Mouse (Mus musculus) forebrain, embryonic 15.5 days (tissue): ENCODE results near the gene Tle3. TPM values are rescaled to one million over a fixed set of nuclear protein-coding genes. Genes with fewer than 3 reads are reported as not detected.

ENCODE experiments used
- ATAC-seq: fragments of 200-750 bp; cut with Nextera tagmentation; replicated peaks from 2 replicates; pipeline ENCODE4 v1.8.0; 2017; ENCODE audit warnings: mild to moderate bottlenecking, moderate TSS enrichment, moderate library complexity
- H3K27ac ChIP-seq: fragments of 300-500 bp; sonication (generic); replicated peaks from 2 replicates; pipeline ENCODE4 v1.5.1; 2015; ENCODE audit warnings: mild to moderate bottlenecking, inconsistent platforms
- H3K27me3 ChIP-seq: fragments of 300-500 bp; sonication (generic); 2 replicates; pipeline ENCODE4 v1.6.1; 2015; ENCODE audit warnings: inconsistent platforms
- H3K36me3 ChIP-seq: fragments of 300-500 bp; sonication (generic); 2 replicates; pipeline ENCODE4 v1.6.1; 2015; ENCODE audit warnings: mild to moderate bottlenecking, inconsistent platforms
- H3K4me1 ChIP-seq: fragments of 300-500 bp; sonication (generic); 2 replicates; pipeline ENCODE4 v1.6.1; 2015; ENCODE audit warnings: inconsistent platforms
- H3K4me2 ChIP-seq: fragments of 300-500 bp; sonication (generic); replicated peaks from 2 replicates; pipeline ENCODE4 v1.6.1; 2015; ENCODE audit warnings: mild to moderate bottlenecking, inconsistent platforms
- H3K4me3 ChIP-seq: fragments of 300-500 bp; sonication (generic); 2 replicates; pipeline ENCODE4 v1.5.1; 2015; ENCODE audit warnings: mild to moderate bottlenecking, inconsistent platforms
- H3K9ac ChIP-seq: fragments of 300-500 bp; sonication (generic); replicated peaks from 2 replicates; pipeline ENCODE4 v1.6.1; 2015; ENCODE audit warnings: mild to moderate bottlenecking, inconsistent platforms
- H3K9me3 ChIP-seq: fragments of 300-500 bp; sonication (generic); 2 replicates; pipeline ENCODE4 v1.6.1; 2016; ENCODE audit warnings: inconsistent platforms
- WGBS: fragments of 180-500 bp; shearing (Covaris S2); methylation state at CpG from one replicate; pipeline ENCODE4 v1.1.7; 2015; ENCODE audit warnings: mixed read lengths; 5-methylcytosine and 5-hydroxymethylcytosine counted together
- polyA plus RNA-seq: library from polyadenylated mRNA; unstranded; fragments of >200 nt; fragmentation: Nextera tagmentation; extraction: Ambion mirVana; gene quantifications from 2 replicates; pipeline ENCODE4 v1.2.1, GENCODE M21; 2015

Tle3 gene
- polyA plus RNA-seq, 1 experiment from 2014 or later = 40.9 TPM

DNA sequence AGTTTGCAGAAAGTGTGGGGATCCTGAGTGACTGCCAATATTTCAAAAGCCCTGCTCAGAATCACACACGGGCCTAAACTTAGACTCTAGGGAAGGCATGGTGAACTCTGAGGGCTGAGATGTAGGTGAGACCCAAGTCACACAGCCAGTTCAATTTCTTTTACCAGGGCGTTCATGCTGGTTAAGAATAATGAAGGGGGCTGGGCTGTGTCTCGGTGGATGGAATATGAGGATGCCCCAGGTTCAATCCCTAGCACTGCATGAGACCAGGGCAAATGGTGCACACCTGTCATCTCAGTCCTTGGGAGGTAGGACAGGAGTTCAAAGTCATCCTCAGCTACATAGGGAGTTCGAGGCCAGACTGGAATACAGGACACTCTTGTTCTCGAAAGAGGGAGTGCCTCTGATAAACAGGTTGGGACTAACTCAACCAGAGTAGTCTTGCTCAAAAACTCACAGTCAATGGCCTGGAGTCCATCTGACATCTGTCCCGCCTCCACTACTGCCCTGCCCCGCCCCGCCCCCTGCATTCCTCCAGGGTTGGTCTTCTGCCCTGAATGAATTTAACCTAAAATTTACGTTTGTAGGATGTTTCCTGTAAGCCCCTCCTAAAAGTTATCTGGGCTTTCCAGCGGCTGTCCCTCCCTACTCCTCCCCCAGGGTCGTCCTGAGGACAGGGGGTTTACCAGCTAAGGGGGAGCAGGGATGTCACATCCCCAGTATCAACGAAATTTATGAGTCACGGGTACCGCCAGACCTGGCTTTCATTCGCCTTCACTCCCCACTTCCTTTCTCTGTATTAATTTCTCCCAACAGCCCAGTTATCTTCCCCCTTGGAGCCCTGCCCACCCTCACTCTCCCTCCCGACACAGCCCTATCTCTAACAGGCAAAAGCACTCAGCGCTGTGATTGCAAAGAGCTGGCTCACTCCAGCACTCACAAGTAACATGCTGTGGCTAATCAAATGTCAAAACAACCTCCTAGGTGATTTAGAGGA lies 35.3 kb upstream of the Tle3 start:
- ATAC-seq = no peak
- H3K4me1 ChIP-seq = peaks cover 8% of the 10 kb centered on the region
- no peak overlapping the region for H3K4me2 ChIP-seq
- no peak overlapping the region for H3K4me3 ChIP-seq
- no peak overlapping the region for H3K27ac ChIP-seq
- no peaks in the 10 kb centered on the region for H3K36me3 ChIP-seq
- no peak overlapping the region for H3K9ac ChIP-seq
- no peaks in the 10 kb centered on the region for H3K27me3 ChIP-seq
- H3K9me3 ChIP-seq = no peaks in the 10 kb centered on the region
- 47% methylated on average over 17 of the region's 17 CpGs for WGBS

DNA sequence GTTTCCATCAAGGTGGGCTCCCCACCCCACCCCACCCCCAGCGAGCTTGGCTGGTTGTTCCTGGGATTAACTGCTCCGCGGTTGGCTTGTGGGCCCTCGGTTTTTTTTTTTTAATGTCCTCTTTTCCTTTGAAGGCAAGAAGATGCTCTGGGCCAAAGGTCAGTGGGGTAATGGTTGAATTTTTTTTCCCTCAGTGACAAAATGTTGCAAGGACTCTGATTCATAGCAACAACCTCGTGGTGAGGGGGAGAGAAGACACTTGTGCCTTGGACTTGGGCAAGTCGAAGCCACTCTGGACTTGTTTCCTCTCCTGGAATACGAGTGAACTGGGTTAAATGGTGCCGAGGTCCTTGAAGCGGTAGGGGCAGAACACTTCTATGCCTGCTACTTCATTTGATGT lies 34.5 kb upstream of the Tle3 start:
- H3K4me3 ChIP-seq = no peak overlapping the region
- ATAC-seq = no peak
- no peak overlapping the region for H3K9ac ChIP-seq
- H3K4me1 ChIP-seq = peaks cover 8% of the 10 kb centered on the region
- WGBS = 27% methylated on average over 9 of the region's 9 CpGs
- H3K4me2 ChIP-seq = no peak overlapping the region
- H3K27ac ChIP-seq = no peak overlapping the region
- H3K27me3 ChIP-seq = no peaks in the 10 kb centered on the region
- no peaks in the 10 kb centered on the region for H3K9me3 ChIP-seq
- H3K36me3 ChIP-seq = no peaks in the 10 kb centered on the region

DNA sequence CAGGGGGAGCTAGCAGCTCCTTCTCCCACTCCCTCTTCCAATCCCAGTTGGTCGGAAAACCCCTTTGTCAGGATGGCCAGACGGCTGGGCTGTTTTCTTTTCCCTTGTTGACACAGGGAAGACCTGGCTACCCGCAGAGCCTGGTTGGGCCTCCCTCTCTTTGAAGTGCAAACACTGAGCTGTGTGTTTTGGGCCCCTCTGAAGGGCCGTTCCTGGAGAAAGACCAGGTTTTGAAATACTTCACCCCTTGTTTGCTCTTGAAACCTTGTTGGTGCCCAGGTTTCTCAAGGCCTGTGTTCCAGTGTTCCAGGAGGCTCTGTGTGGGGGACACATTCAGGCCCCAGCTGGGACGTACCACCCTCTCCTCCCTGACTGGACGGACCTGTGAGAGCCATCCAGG lies 32.9 kb upstream of the Tle3 start:
- WGBS = 31% methylated on average over 6 of the region's 6 CpGs
- H3K4me3 ChIP-seq = no peak overlapping the region
- no peak overlapping the region for H3K27ac ChIP-seq
- no peak overlapping the region for H3K4me2 ChIP-seq
- no peaks in the 10 kb centered on the region for H3K27me3 ChIP-seq
- peaks cover 8% of the 10 kb centered on the region for H3K4me1 ChIP-seq
- no peak for ATAC-seq
- no peak overlapping the region for H3K9ac ChIP-seq
- H3K36me3 ChIP-seq = no peaks in the 10 kb centered on the region
- H3K9me3 ChIP-seq = no peaks in the 10 kb centered on the region

DNA sequence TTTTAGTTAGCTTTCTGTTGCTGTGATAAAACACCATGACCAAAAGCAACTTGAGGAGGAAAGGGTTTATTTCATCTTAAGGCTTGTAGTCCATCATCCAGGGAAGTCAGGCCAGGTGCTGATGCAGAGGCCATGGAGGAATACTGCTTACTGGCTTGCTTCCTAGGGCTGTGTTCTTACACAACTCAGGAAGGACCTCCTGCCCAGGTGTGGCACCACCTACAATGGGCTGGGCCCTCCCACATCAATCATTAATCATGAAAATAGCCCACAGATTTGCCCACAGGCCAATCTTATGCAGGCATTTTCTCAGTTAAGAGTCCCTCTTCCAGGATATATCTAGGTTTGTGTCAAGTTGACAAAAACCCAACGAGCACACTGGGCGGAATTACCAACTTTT lies 31.8 kb upstream of the Tle3 start:
- 93% methylated on average over 2 of the region's 2 CpGs for WGBS
- Histone ChIP-seq H3K27ac (no peak overlapping the region), H3K4me2 (no peak overlapping the region), H3K27me3 (no peaks in the 10 kb centered on the region), H3K4me1 (peaks cover 8% of the 10 kb centered on the region), H3K9me3 (no peaks in the 10 kb centered on the region), H3K36me3 (no peaks in the 10 kb centered on the region), H3K9ac (no peak overlapping the region), H3K4me3 (no peak overlapping the region)
- no peak for ATAC-seq

DNA sequence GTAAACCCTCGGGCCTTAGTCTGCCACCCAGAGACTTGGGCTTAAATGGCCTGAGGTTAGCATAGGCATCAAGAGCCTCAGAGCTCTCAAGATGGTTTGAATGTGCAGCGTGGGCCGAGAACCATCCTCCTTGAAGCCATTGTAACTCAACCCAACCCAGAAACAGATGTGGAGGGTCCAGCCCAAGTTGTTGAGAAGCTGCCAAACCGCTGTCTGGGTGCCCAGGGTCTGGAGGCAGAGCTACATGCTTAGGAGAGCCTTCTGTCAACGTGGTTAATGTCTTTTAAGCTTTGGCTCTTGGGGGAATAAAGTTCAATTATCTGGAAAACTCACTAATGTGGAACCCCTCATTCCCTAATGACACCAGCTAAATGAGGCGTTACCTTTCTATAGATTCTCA lies 29.9 kb upstream of the Tle3 start:
- Histone ChIP-seq H3K36me3 (no peaks in the 10 kb centered on the region), H3K27ac (no peak overlapping the region), H3K4me3 (no peak overlapping the region), H3K9me3 (no peaks in the 10 kb centered on the region), H3K9ac (no peak overlapping the region), H3K4me2 (no peak overlapping the region), H3K27me3 (no peaks in the 10 kb centered on the region), H3K4me1 (peaks cover 9% of the 10 kb centered on the region)
- ATAC-seq = no peak
- 67% methylated on average over 6 of the region's 6 CpGs for WGBS

DNA sequence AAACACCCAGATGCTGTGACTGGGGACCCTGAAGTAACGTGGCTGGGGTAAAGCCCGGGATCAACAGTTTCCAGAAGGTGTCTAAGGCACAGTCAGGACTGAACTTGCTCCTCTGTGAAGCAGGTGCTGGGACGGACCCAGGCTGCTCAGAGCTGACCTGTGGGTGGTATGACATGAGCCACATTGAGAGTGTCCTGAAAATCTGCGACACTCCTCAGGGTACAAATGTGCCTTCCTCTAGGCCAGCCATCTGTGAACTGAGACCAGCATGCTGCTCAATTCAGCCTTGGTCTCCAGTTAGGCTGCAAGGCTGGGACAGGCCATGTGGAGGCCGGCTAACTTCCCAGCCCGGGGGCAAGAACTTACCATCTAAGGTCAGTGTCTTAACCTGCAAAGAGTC lies 27.5 kb upstream of the Tle3 start:
- no peak overlapping the region for H3K9ac ChIP-seq
- no peak overlapping the region for H3K4me3 ChIP-seq
- ATAC-seq = no peak
- H3K27ac ChIP-seq = no peak overlapping the region
- no peaks in the 10 kb centered on the region for H3K9me3 ChIP-seq
- H3K27me3 ChIP-seq = no peaks in the 10 kb centered on the region
- no peaks in the 10 kb centered on the region for H3K36me3 ChIP-seq
- H3K4me2 ChIP-seq = no peak overlapping the region
- H3K4me1 ChIP-seq = peaks cover 20% of the 10 kb centered on the region
- WGBS = 85% methylated on average over 6 of the region's 6 CpGs

DNA sequence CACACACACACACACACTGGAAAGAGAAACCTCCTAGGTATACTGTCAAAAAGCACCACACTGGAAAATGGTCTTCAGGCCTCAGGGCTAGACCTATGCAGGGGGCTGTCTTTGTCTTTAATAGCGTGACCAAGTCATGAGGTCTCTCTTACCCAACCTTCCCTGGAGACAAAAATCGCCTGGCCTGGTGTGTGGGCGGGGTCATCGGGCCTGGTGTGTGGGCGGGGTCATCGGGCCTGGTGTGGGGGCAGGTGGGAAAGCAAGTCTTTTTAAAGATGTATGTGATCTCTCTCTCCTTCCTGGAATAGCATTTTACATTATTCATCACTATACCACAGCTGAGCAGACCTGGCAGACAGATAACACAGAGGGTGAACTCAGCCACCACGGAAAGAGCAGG lies 25.2 kb upstream of the Tle3 start:
- no peak overlapping the region for H3K4me2 ChIP-seq
- H3K27me3 ChIP-seq = no peaks in the 10 kb centered on the region
- WGBS = 48% methylated on average over 7 of the region's 7 CpGs
- H3K27ac ChIP-seq = no peak overlapping the region
- ATAC-seq = no peak
- no peak overlapping the region for H3K4me3 ChIP-seq
- no peaks in the 10 kb centered on the region for H3K9me3 ChIP-seq
- no peak overlapping the region for H3K9ac ChIP-seq
- H3K36me3 ChIP-seq = no peaks in the 10 kb centered on the region
- H3K4me1 ChIP-seq = peaks cover 20% of the 10 kb centered on the region

DNA sequence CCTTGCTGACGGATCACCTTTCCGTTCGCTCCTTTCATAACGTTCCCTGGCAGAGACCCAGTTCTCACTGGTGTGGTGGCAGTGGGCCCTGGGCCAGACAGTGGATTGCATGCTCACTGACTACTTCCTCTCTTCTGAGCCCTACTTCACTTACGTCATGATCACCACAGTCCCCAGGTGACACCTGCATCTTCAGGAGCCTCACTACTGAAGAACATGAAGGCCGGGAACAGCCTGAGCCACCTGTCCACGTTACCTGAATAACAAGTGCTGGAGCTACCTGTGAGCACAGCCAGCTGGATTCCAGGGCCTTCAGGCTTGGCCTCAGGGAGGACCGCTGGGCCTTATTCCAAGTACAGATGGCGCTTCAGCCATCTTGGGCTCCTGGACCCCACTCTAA lies 24.1 kb upstream of the Tle3 start:
- no peaks in the 10 kb centered on the region for H3K36me3 ChIP-seq
- H3K4me2 ChIP-seq = no peak overlapping the region
- H3K27ac ChIP-seq = no peak overlapping the region
- peaks cover 20% of the 10 kb centered on the region for H3K4me1 ChIP-seq
- H3K9ac ChIP-seq = no peak overlapping the region
- H3K4me3 ChIP-seq = no peak overlapping the region
- H3K9me3 ChIP-seq = no peaks in the 10 kb centered on the region
- no peak for ATAC-seq
- 60% methylated on average over 9 of the region's 9 CpGs for WGBS
- H3K27me3 ChIP-seq = no peaks in the 10 kb centered on the region

DNA sequence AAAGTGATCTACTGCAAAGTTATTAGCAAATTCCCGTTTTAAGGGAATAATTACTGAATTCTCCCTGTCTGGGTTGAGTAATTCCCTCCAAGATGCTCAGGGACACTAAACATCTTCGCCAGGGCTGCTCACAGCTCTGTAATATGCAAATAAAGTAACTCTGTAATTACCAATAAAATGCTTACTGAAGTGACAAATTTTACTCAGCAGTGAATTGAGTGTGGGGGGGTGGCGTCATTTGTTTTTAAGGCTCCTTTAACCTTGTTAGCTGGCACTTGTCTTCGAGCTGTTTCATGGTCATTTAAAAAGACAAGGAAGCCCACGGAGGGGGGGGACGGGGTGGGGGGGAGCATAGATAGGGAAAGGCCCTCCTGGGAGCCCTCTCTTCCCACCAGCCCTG lies 23.6 kb upstream of the Tle3 start:
- no peak overlapping the region for H3K9ac ChIP-seq
- no peak overlapping the region for H3K27ac ChIP-seq
- H3K27me3 ChIP-seq = no peaks in the 10 kb centered on the region
- no peak for ATAC-seq
- H3K4me2 ChIP-seq = no peak overlapping the region
- H3K4me1 ChIP-seq = peaks cover 20% of the 10 kb centered on the region
- no peaks in the 10 kb centered on the region for H3K36me3 ChIP-seq
- no peak overlapping the region for H3K4me3 ChIP-seq
- WGBS = 22% methylated on average over 6 of the region's 6 CpGs
- no peaks in the 10 kb centered on the region for H3K9me3 ChIP-seq

DNA sequence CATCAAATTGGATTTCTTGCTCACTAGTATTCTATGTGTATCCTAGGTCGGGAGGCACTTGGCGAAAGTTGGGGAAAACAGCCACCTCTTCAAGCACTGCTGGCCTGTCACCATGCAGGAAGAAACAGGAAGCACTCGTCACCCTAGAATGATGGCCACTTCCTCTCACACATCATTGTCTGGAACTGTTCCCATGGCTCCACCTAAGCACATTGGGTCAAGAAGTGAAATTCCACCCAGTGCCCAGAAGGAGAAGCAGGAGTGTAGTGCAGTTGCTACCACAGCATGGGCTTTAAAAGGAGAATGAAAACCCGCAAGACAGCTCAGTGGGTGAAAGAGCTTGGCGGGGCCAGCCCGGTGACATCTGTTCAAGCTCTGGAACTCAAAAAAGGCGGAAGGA lies 22.5 kb upstream of the Tle3 start:
- Histone ChIP-seq H3K27ac (no peak overlapping the region), H3K9me3 (no peaks in the 10 kb centered on the region), H3K9ac (no peak overlapping the region), H3K27me3 (no peaks in the 10 kb centered on the region), H3K36me3 (no peaks in the 10 kb centered on the region), H3K4me1 (peaks cover 20% of the 10 kb centered on the region), H3K4me3 (no peak overlapping the region), H3K4me2 (no peak overlapping the region)
- 85% methylated on average over 7 of the region's 7 CpGs for WGBS
- no peak for ATAC-seq

DNA sequence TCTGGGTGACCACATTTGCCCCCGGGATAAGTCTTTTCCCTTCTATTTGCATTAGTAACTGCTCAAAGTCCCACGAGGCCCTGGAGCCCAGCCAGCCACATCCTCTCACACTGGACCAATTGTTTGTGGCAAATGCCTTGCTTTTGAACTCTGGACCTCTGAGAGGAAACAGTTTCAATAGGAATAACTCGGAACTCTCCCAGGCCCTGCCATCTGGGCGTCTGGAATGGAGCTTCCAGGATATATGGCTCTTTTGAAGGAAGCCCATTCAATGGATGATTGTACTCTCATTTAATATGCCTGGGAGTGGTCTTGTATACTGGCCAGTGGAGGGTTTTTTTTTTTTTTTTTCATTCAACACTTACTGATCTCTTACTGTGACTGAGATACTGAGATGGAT lies 21.0 kb upstream of the Tle3 start:
- Histone ChIP-seq H3K9me3 (no peaks in the 10 kb centered on the region), H3K4me2 (no peak overlapping the region), H3K4me3 (no peak overlapping the region), H3K9ac (no peak overlapping the region), H3K36me3 (no peaks in the 10 kb centered on the region), H3K27ac (no peak overlapping the region), H3K4me1 (peaks cover 20% of the 10 kb centered on the region), H3K27me3 (no peaks in the 10 kb centered on the region)
- ATAC-seq = no peak
- WGBS = 6% methylated on average over 4 of the region's 4 CpGs

DNA sequence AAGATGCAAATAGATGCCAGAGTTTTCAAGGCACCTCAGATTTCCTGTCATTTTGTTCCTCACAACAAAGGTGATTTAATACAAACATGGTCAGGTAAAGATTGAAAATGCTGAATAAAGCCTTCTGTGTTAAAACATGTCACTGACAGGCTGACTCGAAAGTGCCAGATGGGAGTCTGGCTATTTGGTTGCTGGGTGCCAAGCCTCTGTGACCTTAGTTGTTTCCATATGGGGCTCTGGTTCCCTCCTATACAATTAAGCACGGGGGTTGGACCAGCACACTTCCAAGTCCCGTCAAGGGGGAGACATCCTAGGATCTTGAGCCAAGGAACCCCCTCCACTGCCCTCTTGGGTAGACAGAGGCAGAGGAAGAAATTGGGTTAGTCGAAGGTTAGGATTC lies 13.2 kb upstream of the Tle3 start:
- no peaks in the 10 kb centered on the region for H3K36me3 ChIP-seq
- no peak overlapping the region for H3K27ac ChIP-seq
- H3K27me3 ChIP-seq = peaks cover 6% of the 10 kb centered on the region; the same call in 1 of the 2 replicates
- H3K4me2 ChIP-seq = no peak overlapping the region
- WGBS = 28% methylated on average over 4 of the region's 4 CpGs
- peaks cover 2% of the 10 kb centered on the region; the same call in 1 of the 2 replicates for H3K9me3 ChIP-seq
- H3K4me3 ChIP-seq = no peak overlapping the region
- ATAC-seq = no peak
- H3K9ac ChIP-seq = no peak overlapping the region
- peaks cover 27% of the 10 kb centered on the region for H3K4me1 ChIP-seq

DNA sequence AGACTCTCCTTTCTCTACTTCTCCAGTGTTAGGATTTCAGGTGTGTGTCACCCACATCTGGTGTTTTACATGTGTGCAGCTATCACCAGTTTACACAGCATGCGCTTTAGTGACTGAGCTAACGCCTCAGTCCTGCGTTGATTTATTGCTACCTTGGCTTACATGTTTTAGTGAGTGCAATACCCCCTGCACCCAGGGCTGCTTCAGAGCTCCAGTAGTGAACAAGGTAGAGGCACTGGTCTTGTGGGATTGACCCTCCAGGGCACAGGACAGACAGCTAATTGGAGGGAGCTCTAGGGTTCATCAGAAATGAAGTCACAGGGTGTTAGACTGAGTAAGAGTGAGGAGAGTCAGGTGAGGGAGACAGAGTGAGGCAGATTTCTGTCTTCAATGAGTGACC lies 12.4 kb upstream of the Tle3 start:
- H3K4me3 ChIP-seq = no peak overlapping the region
- no peak overlapping the region for H3K9ac ChIP-seq
- no peak overlapping the region for H3K27ac ChIP-seq
- H3K4me1 ChIP-seq = peaks cover 27% of the 10 kb centered on the region
- H3K4me2 ChIP-seq = no peak overlapping the region
- H3K27me3 ChIP-seq = peaks cover 10% of the 10 kb centered on the region; the same call in 1 of the 2 replicates
- WGBS = 94% methylated on average over 3 of the region's 3 CpGs
- ATAC-seq = no peak
- no peaks in the 10 kb centered on the region for H3K36me3 ChIP-seq
- H3K9me3 ChIP-seq = peaks cover 2% of the 10 kb centered on the region; the same call in 1 of the 2 replicates
